Mouse (Mus musculus) heart, postnatal 0 days (tissue): Measurements from ENCODE around the gene Aspscr1. TPM values are rescaled to one million over a fixed set of nuclear protein-coding genes. Genes with fewer than 3 reads are reported as not detected.
"Not testable (repeated sequence)": the region's sequence is repeated elsewhere in the genome, so short reads cannot be mapped to it uniquely, and the experiment has no call there.

Experiments
- ATAC-seq: fragments of 200-750 bp; cut with Nextera tagmentation; 2 replicates; pipeline ENCODE4 v1.8.0; 2017; ENCODE audit warnings: low read depth, moderate number of reproducible peaks, moderate library complexity; ENCODE audit not compliant: insufficient read depth
- DNase-seq: peaks from one replicate; pipeline ENCODE4 v3.0.0-alpha.2; 2016; ENCODE audit warnings: low spot score
- H3K27ac ChIP-seq: fragments of 300-500 bp; sonication (generic); 2 replicates; pipeline ENCODE4 v1.5.1; 2014; ENCODE audit warnings: low read depth, mild to moderate bottlenecking
- H3K27me3 ChIP-seq: fragments of 300-500 bp; sonication (generic); 2 replicates; pipeline ENCODE4 v1.6.1; 2014; ENCODE audit warnings: low read length, mixed read lengths; ENCODE audit not compliant: control insufficient read depth, insufficient read depth
- H3K36me3 ChIP-seq: fragments of 300-500 bp; sonication (generic); replicated peaks from 2 replicates; pipeline ENCODE4 v1.6.1; 2014; ENCODE audit warnings: low read length, mixed read lengths; ENCODE audit not compliant: control insufficient read depth, insufficient read depth
- H3K4me1 ChIP-seq: fragments of 300-500 bp; sonication (generic); 2 replicates; pipeline ENCODE4 v1.6.1; 2014; ENCODE audit warnings: antibody characterized with exemption; ENCODE audit not compliant: control insufficient read depth, insufficient read depth
- H3K4me2 ChIP-seq: fragments of 300-500 bp; sonication (generic); 2 replicates; pipeline ENCODE4 v1.6.1; 2014; ENCODE audit warnings: low read depth, mild to moderate bottlenecking, low read length, moderate library complexity
- H3K4me3 ChIP-seq: fragments of 300-500 bp; sonication (generic); 2 replicates; pipeline ENCODE4 v1.5.1; 2014; ENCODE audit warnings: low read depth, low read length
- H3K9ac ChIP-seq: fragments of 300-500 bp; sonication (generic); replicated peaks from 2 replicates; pipeline ENCODE4 v1.6.1; 2014; ENCODE audit warnings: low read depth, low read length, mixed read lengths
- H3K9me3 ChIP-seq: fragments of 300-500 bp; sonication (generic); replicated peaks from 2 replicates; pipeline ENCODE4 v1.6.1; 2016; ENCODE audit warnings: low read length; ENCODE audit not compliant: control insufficient read depth
- CTCF ChIP-seq: IDR thresholded peaks from 2 replicates; pipeline ENCODE4 v1.5.1; 2016; ENCODE audit warnings: antibody characterized with exemption, control low read depth, low read depth
- EP300 ChIP-seq: IDR thresholded peaks from 2 replicates; pipeline ENCODE4 v1.6.1; 2016; ENCODE audit warnings: antibody characterized with exemption, low read depth
- WGBS: fragments of 180-500 bp; shearing (Covaris S2); extraction: QIAGEN DNeasy Blood & Tissue Kit; methylation state at CpG from one replicate; pipeline ENCODE4 v1.1.7; 2014; 5-methylcytosine and 5-hydroxymethylcytosine counted together
- polyA plus RNA-seq: library from polyadenylated mRNA; unstranded; fragments of >200 nt; fragmentation: Nextera tagmentation; extraction: Ambion mirVana; gene quantifications from 2 replicates; pipeline ENCODE4 v1.2.1, GENCODE M21; 2015
- total RNA-seq: library from RNA; depleted of rRNA; stranded (reverse); fragments of >200 nt; gene quantifications from 2 replicates; pipeline ENCODE4 v1.2.3, GENCODE M21; 2014; ENCODE audit warnings: low replicate concordance

Aspscr1 gene
- total and polyA plus RNA-seq, 2 experiments from 2014 or later, result 87.9 to 146 TPM

GRCm38 (mm10) chr11:120726243-120727168 lies 53.7 kb downstream of the Aspscr1 start:
- Histone ChIP-seq H3K27me3 (peaks cover 17% of the 10 kb centered on the region), H3K4me3 (peak overlapping the region; percentile 49), H3K4me1 (peaks cover 5% of the 10 kb centered on the region), H3K9ac (0 out of 2 replicates have a peak overlapping the region, but pooled peaks have one; percentile 1), H3K36me3 (no peaks in the 10 kb centered on the region), H3K27ac (no peak overlapping the region), H3K9me3 (no peaks in the 10 kb centered on the region), H3K4me2 (peak overlapping the region; percentile 68)
- peak; percentile 31 for ATAC-seq
- TF ChIP-seq CTCF (no peak), EP300 (no peak)
- WGBS, result 23% methylated on average over 34 of the region's 36 CpGs
- DNase-seq, result no peak

DNA sequence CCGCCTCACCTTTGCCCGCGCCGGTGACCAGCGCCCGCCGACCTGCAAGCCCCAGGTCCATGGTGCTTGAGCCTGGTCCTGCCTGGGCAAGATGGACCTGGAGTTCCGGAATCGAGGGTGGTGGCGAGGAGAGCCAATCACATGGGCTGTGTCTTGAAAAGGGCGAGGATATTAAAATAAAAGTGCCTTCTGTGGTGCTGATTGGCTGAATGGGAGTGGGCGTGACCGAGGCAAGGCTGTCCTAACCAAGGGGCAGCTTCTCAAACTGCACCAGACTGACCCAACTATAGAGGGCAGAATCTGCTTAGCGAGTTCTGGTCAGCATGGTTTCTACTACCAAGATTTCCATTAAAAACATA lies 54.4 kb downstream of the Aspscr1 start, which contains the start of gene Dcxr:
Gene Dcxr, minus strand, starts transcription at position 113 of the 359 bp plus-strand sequence.
- Histone ChIP-seq H3K27ac (no peak within 1 kb of the TSS), H3K27me3 (peaks cover 11% of the 10 kb centered on the region)
- TF ChIP-seq EP300 (no peak), CTCF (peak; percentile 36; the same call in 1 of the 2 replicates)

DNA sequence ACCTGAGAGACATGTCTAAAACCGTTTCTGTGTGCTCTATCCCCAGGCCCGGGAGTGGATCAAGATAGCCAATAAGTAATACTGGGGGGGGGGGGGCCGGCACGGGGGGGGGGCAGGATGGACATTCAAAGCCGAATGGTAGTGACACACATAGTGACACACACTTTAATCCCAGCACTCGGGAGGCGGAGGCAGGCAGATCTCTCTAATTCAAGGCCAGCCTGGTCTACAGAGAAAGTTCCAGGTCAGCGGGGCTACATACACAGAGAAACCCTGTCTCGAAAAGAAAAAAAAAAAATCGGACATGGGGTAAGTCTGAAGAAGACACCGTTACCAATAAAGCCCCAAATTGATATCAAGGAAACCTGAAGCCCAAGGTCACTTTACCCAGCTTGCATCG lies 54.8 kb downstream of the Aspscr1 start:
- Histone ChIP-seq H3K9ac (no peak overlapping the region), H3K9me3 (no peaks in the 10 kb centered on the region), H3K27ac (no peak overlapping the region), H3K4me1 (0 out of 2 replicates have a peak, but pooled peaks cover 2% of the 10 kb centered on the region), H3K27me3 (peaks cover 7% of the 10 kb centered on the region), H3K36me3 (no peaks in the 10 kb centered on the region), H3K4me2 (0 out of 2 replicates have a peak overlapping the region, but pooled peaks have one; percentile 68), H3K4me3 (no peak overlapping the region)
- ATAC-seq (no peak), DNase-seq (no peak)
- no peak for TF ChIP-seq CTCF
- no peak for TF ChIP-seq EP300
- WGBS, result 56% methylated on average over 12 of the region's 12 CpGs

More for the DNA sequence above, 54.4 kb downstream of the Aspscr1 start, which contains the start of gene Dcxr:
- 1% methylated on average over 14 of the region's 14 CpGs for WGBS
- Histone ChIP-seq H3K4me1 (no peaks in the 10 kb centered on the region), H3K4me3 (peak within 1 kb of the TSS; percentile 49), H3K9me3 (no peaks in the 10 kb centered on the region), H3K36me3 (no peaks in the 10 kb centered on the region), H3K4me2 (peak within 1 kb of the TSS; percentile 68), H3K9ac (0 out of 2 replicates have a peak within 1 kb of the TSS, but pooled peaks have one; percentile 1)
- DNase-seq (peak; percentile 94), ATAC-seq (peak; percentile 93)

- no peak for TF ChIP-seq EP300
- TF ChIP-seq CTCF, result no peak
- Histone ChIP-seq H3K4me1 (0 out of 2 replicates have a peak, but pooled peaks cover 2% of the 10 kb centered on the region), H3K36me3 (no peaks in the 10 kb centered on the region), H3K4me3 (no peak overlapping the region), H3K9me3 (no peaks in the 10 kb centered on the region), H3K9ac (no peak overlapping the region), H3K27ac (no peak overlapping the region), H3K27me3 (peaks cover 6% of the 10 kb centered on the region; the same call in 1 of the 2 replicates), H3K4me2 (no peak overlapping the region)
- ATAC-seq (no peak), DNase-seq (no peak)
- 68% methylated on average over 11 of the region's 11 CpGs for WGBS
Observed at GRCm38 (mm10) chr11:120728530-120729240, 55.9 kb downstream of the Aspscr1 start.

GRCm38 (mm10) chr11:120729432-120730050 lies 56.8 kb downstream of the Aspscr1 start:
- not testable (repeated sequence) for H3K27me3 ChIP-seq

More at GRCm38 (mm10) chr11:120729432-120730050, 56.8 kb downstream of the Aspscr1 start:
- DNase-seq, H3K4me2 ChIP-seq, ATAC-seq, H3K4me1 ChIP-seq, H3K9ac ChIP-seq, H3K4me3 ChIP-seq, H3K36me3 ChIP-seq, H3K9me3 ChIP-seq, H3K27ac ChIP-seq: not testable (repeated sequence)
- 3% methylated on average over 17 of the region's 21 CpGs for whole genome bisulfite sequencing
